Mouse (Mus musculus): ENCODE data around the gene Evl.
"Not testable (repeated sequence)": the region's sequence is repeated elsewhere in the genome, so short reads cannot be mapped to it uniquely, and the experiment has no call there.

The Evl gene

DNA sequence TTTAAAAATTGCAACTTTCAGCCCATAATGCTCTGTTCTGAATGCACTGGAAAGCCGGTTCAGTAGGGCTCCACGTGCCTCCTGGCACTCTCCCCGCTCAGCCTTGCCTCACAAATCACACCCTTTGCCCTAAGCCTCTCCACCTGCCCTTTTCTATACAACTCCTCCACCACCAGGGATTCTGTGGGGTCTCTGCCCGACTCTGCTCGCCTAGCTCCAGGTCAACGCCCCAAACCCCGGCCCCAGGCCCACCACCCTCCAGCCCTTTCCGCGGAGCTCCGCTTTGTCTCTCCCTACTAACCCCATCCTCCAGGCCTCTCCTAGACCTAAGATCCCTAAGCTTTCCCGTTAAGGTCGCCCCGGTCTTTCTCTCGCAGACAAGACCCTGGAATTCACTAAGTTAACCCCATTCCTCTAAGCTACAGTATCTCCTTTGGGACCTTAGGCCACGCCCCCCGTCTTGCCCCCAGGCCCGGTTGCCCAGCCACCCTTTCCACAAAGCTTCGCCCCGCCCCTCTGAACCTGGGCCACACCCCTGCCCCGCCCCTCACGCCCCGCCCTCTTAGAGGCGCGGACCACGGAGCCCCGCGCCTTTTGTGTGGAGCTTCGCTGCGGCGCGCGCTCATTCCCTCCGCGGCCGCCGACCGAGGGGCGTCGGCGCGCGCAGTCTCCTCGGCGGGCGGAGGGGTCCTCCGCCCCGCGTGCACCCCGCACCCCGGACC is at the start of gene Evl:
TSS of gene Evl (plus strand) at position 601 of the 722 bp plus-strand sequence.
- DNase-seq (ENCODE audit: low read depth, low spot score): peak; percentile 83

DNA sequence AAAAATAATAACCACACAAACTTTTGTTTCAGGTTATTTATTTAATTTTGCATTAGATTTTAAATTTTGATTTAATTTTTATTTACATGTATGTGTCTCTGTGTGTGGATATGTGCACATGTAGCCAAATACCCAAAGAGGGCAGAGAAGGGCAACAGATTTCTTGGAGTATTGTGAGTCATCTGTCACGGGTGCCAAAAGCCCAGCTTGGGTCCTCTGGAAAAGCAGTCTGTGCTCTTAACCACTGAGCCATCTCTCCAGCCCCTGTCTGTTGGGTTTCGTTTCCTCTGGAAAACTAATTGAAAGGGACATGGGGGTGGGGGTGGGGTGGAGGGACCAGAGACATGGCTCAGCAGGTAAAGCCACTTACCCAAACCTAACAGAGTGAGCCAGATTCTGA is 48.7 kb upstream of the Evl start:
- no peak for DNase-seq (ENCODE audit: low read depth, low spot score)

DNA sequence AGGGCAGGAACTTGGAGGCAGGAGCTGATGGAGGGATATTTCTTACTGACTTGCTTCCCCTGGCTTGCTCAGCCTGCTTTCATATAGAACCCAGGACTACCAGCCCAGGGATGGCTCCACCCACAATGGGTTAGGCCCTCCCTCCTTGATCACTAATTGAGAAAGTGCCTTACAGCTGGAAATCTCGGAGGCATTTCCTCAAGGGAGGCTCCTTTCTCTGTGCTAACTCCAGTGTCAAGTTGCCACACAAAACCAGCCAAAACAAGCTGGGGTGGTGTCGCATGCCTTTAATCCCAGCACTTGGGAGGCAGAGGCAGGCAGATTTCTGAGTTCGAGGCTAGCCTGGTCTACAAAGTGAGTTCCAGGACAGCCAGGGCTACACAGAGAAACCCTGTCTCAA is 47.5 kb upstream of the Evl start:
- not testable (repeated sequence) for DNase-seq (ENCODE audit: low read depth, low spot score)

DNA sequence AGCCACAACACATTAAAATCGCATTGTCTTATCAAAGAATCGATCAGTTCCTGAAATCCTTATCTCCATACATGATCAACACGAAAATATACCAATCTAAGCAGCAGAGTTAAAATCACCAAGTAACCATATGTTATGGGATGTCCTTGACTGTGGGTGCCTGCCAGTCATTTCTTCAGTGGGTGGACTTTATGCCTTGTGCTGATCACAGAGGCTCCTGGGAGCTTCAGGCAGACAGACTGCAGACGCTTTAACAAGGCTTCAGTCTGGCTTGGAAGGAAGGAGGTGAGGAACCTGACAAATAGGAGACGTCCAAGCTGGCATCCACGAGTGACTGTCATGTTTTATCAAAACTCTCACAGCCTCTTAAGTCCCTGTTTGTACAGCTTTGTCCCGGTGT is 43.9 kb upstream of the Evl start:
- no peak for DNase-seq (ENCODE audit: low read depth, low spot score)

DNA sequence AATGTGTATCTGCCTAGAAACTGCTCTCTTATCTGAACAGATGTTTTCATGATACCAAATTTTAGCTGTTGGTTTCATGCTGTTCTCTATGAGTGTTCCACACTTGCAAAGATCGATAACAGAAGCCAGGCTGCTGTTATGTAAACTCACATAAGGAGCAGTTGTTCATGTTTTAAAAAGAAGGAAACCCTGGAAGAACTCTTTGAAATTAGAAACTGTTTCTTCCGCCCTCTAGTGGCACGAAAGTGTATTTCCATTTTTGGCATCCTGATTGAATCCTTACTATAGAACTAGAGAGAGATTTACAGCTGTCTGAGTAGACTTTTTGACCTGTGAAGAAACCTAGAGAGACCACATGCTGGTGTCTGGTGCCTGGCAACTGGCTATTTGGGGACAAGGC is 43.5 kb upstream of the Evl start:
- no peak for DNase-seq (ENCODE audit: low read depth, low spot score)

DNA sequence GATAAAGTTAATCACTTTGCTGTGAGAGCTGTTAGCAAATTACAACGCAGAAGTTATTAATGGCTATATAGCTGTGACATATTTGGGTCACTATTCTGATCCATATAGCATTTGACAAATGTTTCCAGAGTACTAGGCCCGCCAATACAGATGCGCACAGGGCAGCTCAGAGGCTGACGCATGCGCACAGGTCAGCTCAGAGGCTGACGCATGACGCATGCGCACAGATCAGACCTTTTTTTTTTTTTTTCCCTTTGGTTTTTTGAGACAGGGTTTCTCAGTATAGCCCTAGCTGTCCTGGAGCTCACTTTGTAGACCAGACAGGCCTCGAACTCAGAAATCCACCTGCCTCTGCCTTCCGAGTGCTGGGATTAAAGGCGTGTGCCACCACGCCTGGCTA is 39.1 kb upstream of the Evl start:
- no peak for DNase-seq (ENCODE audit: low read depth, low spot score)

DNA sequence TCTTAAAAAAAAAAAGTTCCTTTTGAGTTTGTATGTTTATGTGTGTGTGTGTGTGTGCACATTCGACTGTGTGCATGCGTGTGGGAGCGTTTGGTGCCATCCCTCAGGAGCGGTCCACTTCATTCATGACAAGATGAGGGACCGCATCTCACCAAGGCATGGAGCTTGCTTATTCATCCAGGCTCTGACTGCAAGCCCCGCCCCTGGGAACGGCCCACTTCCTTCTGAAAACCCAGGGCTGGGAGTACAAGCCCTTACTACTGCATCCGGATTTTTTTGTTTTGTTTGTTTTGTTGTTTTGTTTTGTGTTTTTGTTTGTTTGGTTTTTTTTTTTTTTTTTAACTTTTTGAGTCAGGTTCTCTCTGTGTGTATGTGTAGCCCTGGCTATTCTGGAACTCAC is 35.1 kb upstream of the Evl start:
- no peak for DNase-seq (ENCODE audit: low read depth, low spot score)

DNA sequence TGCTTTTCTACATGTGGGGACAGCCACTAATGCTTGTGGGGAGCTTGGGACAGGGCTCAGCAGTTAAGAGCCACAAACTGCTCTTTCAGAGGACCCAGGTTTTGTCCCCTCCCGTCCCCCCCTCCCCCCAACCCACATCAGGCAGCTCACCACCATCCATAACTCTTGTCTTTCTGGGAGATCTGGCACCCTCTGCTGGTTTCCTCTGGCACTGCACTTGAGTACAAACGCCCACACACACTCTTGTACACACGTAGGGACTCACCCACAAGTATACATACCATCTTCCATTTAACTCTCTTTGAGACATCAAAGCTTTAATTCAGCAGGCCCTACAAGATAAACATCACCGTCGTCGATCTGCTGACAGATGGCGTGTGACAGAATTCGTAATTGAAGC is 25.3 kb upstream of the Evl start:
- peak; percentile 18 for DNase-seq (ENCODE audit: low read depth, low spot score)

DNA sequence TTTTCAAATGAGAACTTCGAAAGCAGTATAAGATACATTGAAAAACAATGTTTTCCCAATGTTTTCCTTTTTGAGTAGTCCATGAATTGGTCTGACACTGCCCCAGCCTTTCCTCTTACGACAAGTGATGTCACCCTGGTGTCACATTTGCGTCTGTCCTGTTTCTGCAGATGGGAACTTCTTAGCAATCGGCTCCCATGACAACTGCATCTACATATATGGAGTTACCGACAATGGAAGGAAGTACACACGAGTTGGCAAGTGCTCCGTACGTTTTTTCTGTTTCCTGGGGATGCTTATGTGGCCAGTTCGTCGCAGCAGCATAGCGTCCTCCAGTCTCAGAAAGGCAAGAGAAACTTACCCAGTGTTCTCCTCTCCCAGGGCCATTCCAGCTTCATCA is 20.0 kb upstream of the Evl start:
- DNase-seq (ENCODE audit: low read depth, low spot score): no peak

DNA sequence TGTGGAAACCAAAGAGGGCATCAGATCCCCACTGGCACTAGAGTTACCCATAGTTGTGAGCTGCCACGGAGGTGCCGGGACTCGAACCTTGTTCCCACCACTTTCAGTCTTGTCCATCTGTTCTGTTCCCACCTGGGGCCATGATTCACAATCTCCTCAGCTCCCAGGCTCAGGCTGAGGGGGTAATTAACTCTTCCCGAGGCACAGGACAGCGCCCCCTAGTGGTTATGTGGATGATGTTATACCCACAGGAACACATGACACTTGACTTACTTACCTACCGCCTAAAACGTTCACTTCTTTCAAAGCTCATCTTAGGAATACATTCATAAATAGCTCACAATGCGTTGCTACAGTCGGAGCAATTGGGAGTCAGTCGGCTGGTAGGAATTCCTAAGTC is 18.1 kb upstream of the Evl start:
- DNase-seq (ENCODE audit: low read depth, low spot score): no peak

DNA sequence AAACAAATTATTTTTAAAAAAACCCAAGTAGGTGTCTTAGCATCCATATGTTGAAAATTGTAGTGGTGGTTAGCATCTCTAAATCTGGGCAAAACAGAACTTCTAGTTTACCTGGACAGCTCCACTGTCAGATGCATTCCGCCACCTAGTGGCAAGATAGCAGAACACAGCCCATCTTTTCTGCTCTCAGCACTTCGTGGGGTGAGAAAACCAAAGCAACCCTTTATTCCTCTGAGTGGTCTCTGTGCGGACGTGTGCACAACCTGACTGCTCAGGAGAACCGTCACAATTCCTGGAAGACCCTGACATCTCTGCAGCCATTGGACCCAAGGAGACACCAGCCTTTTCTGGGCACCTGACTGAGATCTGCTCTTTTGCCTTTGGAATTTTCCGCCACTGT is 13.4 kb upstream of the Evl start:
- no peak for DNase-seq (ENCODE audit: low read depth, low spot score)

DNA sequence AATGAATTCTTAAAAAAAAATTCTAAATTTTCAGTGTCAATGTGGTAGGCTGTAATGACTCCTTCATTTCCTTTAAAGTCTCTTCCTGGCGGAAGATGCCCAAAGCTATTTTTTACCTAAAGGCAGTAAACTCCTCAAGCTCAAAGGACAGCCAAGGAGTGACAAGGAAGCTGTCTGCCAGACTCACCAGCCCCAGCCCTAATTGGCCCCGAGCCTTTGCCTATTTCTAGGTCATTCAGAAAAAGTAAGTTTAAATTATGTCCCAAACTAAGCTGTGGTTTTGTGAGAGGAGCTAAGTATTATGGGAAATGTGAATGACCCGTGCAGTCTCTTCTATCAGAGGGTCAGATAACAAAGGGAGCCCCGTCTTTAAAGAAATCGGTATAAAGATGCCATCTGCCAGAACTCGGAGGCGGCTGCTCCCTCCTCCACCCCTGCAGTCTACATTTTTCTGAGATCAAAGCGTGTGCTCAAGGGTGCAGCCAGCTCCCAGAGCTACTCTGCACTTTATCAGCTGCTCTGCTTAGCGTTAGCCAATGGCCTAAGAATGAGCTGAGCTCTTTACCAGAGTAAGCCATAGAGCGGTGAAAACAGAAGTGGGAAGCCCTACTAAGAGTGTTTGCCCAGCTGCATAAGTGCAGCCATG is 7.9 kb upstream of the Evl start:
- no peak for DNase-seq (ENCODE audit: low read depth, low spot score)

DNA sequence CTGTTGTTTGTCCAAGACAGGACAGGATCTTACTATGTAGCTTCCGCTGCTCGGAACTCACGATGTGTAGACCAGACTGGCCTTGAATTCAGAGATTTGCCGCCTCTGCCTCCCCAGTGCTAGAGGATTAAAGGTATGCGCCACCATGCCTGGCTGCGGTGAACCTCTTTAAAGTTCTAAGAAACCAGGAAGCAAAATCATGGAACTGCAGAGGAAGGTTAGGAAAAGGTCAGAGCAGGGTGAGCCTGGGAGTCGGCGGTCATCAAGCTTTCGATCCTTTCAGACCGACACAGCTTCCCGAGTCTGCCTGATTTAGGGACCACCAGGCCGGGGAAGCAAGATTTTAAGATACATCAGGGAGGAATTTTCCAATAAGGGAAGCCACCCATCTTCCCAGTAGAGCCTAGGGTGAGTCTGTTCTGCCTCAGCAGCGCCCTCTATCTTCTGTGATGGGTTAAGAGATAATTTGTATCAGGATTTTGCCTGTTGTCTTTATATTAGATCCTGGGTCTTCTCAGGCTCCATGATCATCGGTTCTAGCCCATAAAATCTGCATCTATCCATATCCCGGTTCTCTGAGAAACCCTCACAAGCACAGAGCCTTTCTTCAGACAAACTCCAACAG is 7.2 kb upstream of the Evl start:
- no peak for DNase-seq (ENCODE audit: low read depth, low spot score)

DNA sequence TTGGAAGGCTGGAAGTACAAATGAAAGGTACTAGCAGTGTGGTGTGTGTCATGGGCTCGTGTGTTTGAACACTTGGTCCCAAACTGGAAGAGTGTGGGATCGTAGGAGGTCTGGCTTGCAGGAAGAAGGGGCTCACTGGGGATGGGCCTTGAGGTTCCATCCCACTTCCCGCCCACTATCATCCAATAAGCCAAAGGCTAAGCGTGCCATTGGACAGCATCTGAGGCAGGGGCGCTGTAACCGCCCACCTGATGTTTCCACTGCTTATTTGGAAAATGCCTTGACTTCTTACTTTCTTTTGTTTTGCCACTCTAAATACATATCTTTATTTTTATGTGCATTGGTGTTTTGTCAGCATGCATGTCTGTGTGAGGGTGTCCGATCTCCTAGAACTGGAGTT is 2.8 kb upstream of the Evl start:
- DNase-seq (ENCODE audit: low read depth, low spot score): no peak

DNA sequence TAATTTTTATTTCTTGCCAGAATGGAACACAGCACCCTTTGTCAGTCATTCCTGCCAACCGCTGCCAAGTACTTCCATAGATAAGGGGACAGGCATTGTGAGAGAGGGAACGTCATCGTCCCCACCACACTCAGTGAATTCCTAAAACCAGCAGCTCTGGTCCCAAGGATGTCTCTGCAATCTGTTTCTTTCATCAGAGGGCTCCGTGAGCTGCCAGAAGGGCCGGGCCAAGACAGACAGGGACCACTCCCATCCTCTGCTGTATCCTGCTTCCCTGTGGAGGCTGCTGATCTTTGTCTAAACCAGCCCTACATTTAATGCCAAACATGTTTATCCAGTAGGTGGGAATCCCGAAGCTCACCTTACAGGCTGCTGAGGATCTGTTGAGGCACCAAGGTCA is 1.4 kb upstream of the Evl start:
- no peak for DNase-seq (ENCODE audit: low read depth, low spot score)

DNA sequence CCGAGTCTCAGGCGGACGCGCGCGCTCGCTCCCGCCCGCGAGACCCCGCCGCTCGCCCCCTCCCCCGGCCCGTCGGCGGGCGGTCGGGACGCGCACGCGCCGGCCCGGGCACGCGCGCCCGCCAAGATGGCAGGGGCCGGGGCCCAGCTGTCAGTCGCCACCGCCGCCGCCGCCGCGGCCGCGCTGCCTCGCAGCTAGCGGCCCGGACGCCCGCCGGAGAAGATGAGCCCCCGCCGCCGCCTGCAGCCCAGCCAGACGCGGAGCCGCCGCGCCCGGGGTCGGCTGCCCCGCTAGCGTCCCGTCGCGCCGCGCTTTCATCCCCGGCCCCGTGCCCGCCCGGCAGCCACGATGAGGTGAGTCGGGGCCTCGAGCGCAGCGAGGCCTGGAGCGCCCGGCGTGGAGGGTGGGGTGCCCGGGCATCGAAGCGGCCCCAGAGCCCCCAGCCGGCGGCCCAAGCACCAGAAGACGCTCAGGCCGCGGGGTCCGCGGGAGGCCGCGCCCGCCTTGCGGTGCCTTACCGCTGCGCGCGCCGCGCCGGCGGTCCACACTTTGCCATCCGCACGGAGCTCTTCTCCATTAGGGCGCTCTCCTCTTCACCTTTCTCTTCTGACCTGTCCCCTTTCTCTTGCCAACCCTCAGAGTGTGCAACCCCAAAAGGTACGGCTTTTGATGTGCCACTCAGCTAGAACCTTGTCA is 489 bp downstream of the Evl start:
- no peak for DNase-seq (ENCODE audit: low read depth, low spot score)

DNA sequence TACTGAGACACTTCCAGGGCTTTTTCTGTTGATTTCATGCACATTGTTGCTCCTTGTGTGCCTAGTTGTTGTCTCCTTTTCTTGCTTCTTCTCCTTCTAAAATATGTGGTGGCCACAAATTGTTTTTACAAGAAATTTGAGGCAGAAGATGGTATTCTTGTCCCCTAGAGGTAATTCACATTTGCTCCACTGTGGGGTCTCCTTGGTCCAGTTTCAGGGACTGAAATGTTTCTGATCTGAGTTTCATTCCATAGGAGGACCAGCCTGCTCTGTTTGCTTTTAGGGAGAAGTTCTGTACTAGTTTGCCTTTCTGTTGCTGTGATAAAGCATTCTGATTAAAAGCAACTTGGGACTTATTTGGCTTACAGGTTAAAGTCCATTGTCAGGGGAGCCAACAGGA is 3.7 kb downstream of the Evl start:
- no peak for DNase-seq (ENCODE audit: low read depth, low spot score)

DNA sequence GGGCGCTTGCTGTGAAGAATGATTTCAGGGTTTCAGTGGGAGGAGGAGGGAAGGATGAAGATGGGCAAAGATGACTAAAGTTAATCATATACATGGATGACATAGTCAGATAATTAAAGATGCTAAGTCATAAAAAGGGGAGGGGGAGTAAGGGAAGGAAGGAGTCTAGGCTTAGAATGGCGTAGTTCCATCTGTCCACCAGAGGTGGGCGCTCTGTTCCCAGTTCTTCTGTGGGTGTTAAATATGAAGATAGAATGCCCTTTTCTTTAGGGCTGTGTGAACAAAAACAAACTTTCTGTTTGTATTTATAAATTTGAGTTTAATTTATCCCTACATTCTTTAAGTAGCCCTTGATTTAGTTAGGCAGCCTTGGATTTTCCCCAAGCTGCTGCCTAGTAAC is 8.7 kb downstream of the Evl start:
- no peak for DNase-seq (ENCODE audit: low read depth, low spot score)

DNA sequence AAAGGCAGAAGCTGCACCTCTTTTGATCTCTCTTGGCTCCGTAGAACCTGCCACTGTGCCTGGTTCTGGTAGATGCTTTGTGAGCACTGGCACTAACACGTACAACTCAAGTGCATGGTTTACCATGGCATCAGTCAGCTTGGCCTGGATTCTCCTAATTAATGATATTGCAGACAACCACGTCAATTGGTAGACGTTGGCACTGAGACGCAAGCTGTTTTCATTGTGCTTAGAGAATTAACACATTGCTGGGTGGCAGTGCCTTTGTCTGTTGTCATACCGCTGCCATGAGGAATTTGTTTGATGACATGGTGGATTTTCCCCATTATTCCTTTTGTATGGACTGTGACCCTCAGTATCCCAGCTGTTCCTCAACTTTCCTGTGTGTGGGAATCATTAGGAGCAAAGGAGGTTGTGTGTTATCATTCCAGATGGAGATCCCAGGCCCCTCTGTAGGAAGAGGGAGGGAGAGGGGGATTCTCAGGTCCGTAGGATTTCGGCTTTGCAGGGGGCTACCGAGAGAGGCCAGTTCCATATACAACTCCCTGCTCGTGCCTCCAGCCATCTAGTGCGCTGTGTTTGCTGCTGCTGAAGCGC is 10.5 kb downstream of the Evl start:
- no peak for DNase-seq (ENCODE audit: low read depth, low spot score)

DNA sequence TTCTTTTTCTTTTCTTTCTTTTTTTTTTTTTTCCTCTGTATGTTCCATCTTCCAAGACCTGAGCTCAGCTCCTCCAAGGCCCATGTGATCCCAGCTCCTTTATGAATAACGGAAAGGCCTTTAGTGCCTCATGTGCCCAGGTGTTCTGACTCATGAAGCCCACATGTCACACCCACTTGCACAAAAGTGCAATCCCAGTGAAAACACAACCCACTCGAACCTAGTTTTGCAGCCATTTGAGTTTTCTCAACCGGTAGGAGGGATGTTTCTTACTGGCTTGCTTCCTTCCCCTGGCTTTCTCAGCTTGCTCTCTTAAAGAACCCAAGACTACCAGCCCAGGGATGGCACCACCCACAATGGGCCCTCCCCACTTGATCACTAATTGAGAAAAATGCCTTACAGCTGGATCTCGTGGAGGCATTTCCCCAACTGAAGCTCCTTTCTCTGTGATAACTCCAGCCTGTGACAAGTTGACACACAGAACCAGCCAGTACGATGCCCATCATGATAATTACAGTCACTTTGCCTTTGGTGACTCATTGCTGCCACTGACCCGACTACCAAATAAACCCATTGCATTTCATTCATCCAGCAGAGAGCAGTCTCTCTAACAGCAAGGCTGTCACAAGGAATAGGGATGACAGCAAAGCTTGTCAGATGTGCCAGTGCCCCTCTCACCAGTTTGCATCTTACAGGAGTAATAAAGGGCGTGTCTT is 24.8 kb downstream of the Evl start:
- DNase-seq (ENCODE audit: low read depth, low spot score): no peak

DNA sequence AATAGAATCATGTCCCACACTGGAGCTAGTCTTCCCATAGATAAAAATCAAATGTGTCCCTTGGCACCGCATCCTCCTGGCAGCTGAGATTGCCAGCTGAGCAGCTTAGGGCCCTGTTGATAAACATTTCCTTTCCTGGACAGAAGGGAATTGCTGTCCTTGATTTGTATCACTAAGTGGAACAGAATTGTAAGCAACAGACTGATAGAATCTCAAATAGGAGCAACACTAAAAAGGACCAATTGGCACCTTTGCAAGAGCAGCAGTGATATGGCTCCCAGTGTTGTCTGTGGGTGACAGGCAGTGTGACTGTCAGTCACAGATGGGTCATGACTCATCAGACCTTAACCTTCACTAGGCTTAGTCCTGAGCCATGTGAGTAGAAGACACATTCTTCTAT is 29.3 kb downstream of the Evl start:
- no peak for DNase-seq (ENCODE audit: low read depth, low spot score)

DNA sequence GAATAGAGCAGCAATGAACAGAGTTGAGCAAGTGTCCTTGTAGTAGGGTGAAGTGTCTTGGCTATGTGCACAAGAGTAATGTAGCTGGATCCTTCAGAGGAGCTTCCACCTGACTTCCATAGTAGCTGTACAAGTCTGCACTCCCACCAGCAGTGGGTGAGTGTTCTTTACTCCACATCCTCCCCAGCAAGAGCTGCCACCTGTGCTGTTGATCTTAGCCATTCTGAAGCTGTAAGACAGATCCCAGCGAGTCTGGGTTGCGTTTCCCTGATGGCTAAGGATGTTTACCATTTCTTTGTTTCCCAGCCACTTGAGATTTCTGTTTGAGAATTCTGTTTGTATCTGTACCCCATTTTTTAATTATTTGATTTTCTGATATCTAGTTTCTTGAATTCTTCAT is 35.6 kb downstream of the Evl start:
- DNase-seq (ENCODE audit: low read depth, low spot score): no peak
